Mouse (Mus musculus) embryonic facial prominence, embryonic 12.5 days (tissue): ENCODE data around the gene Fgd3. TPM values are rescaled to one million over a fixed set of nuclear protein-coding genes. Genes with fewer than 3 reads are reported as not detected.

ENCODE experiments used
- ATAC-seq: fragments of 200-750 bp; cut with Nextera tagmentation; 2 replicates; pipeline ENCODE4 v1.8.0; 2017; ENCODE audit not compliant: insufficient number of reproducible peaks, insufficient read depth, low FRiP score, low TSS enrichment
- H3K27ac ChIP-seq: fragments of 300-500 bp; sonication (generic); 2 replicates; pipeline ENCODE4 v1.5.1; 2016; ENCODE audit warnings: mild to moderate bottlenecking
- H3K27me3 ChIP-seq: fragments of 300-500 bp; sonication (generic); 2 replicates; pipeline ENCODE4 v1.6.1; 2016; ENCODE audit warnings: mild to moderate bottlenecking, moderate library complexity
- H3K36me3 ChIP-seq: fragments of 300-500 bp; sonication (generic); 2 replicates; pipeline ENCODE4 v1.6.1; 2016; ENCODE audit warnings: mild to moderate bottlenecking
- H3K4me1 ChIP-seq: fragments of 300-500 bp; sonication (generic); 2 replicates; pipeline ENCODE4 v1.6.1; 2016
- H3K4me2 ChIP-seq: fragments of 300-500 bp; sonication (generic); replicated peaks from 2 replicates; pipeline ENCODE4 v1.6.1; 2016; ENCODE audit warnings: mild to moderate bottlenecking, moderate library complexity
- H3K4me3 ChIP-seq: fragments of 300-500 bp; sonication (generic); 2 replicates; pipeline ENCODE4 v1.5.1; 2016; ENCODE audit warnings: mild to moderate bottlenecking
- H3K9ac ChIP-seq: fragments of 300-500 bp; sonication (generic); 2 replicates; pipeline ENCODE4 v1.6.1; 2016; ENCODE audit warnings: mild to moderate bottlenecking, moderate library complexity
- H3K9me3 ChIP-seq: fragments of 300-500 bp; sonication (generic); 2 replicates; pipeline ENCODE4 v1.6.1; 2016; ENCODE audit warnings: mild to moderate bottlenecking, moderate library complexity
- WGBS: fragments of 180-500 bp; shearing (Covaris S2); methylation state at CpG from one replicate; pipeline ENCODE4 v1.1.7; 2016; 5-methylcytosine and 5-hydroxymethylcytosine counted together
- polyA plus RNA-seq: library from polyadenylated mRNA; unstranded; fragments of >200 nt; fragmentation: Nextera tagmentation; extraction: Ambion mirVana; gene quantifications from 2 replicates; pipeline ENCODE4 v1.2.1, GENCODE M21; 2016

The Fgd3 gene
- polyA plus RNA-seq, 1 experiment from 2014 or later: 1.2 TPM

DNA sequence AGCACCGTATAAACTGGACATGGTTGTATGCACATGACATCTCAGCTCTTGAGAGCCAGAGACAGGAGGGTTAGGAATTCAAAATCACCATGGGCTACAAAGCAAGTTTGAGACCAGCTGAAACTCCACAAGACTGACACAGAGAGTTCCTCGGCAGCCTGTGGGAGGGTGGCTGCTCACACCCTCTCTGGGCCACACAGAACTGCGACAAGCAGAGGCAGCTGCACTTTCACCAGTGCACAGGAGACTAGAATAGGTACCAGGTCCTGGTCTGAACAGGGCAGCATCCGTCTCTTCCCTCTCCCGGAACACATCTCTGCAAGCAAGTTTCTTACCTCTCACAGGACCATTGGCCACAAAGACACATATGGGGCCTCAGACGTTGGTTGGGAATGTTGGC, 2.6 kb downstream of the Fgd3 start:
- 76% methylated on average over 6 of the region's 6 CpGs for WGBS
- ATAC-seq: no peak
- H3K27ac ChIP-seq: no peak overlapping the region
- no peak overlapping the region for H3K9ac ChIP-seq
- peaks cover 27% of the 10 kb centered on the region for H3K4me1 ChIP-seq
- no peaks in the 10 kb centered on the region for H3K9me3 ChIP-seq
- H3K36me3 ChIP-seq: no peaks in the 10 kb centered on the region
- H3K27me3 ChIP-seq: no peaks in the 10 kb centered on the region
- no peak overlapping the region for H3K4me3 ChIP-seq
- H3K4me2 ChIP-seq: no peak overlapping the region

DNA sequence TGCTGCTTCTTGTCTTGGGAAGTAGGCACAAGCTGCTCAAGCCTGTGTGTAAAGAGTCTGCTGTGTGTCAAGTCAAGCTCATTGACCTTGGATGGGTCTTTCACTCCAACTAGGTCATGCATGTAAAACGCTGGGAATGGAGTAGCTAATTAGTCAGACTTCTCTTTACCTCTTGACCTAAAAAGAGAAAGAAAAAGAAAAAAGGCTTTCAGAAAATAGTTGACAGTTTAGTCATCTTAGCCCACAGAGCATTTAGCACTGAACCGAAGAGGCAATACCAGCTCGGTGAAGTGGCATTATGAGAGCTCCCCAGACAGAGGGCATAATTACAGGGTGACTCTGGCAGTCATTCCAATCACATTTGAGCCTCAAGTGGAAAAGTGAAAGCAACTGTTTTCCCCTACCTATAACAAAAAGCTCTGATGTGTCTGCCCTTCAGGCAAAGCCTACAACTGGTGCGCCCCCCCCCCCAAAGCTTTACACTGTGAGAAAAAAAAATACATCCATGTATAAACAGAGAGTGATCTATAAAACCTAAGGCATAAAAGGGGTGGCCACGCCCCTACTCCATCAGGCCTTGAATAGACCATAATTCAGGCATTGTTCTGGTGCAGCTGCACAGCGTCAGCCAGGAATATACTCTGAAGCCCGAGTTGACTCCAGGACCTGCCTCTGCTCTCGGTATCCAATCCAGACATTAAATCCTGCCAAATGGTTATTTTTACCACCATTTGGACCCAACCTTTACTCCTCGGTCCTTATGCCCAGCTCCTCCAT, 3.5 kb downstream of the Fgd3 start:
- ATAC-seq: no peak
- Histone ChIP-seq H3K9me3 (no peaks in the 10 kb centered on the region), H3K27ac (peak overlapping the region; percentile 5; the same call in 1 of the 2 replicates), H3K4me2 (no peak overlapping the region), H3K4me1 (peaks cover 24% of the 10 kb centered on the region), H3K9ac (no peak overlapping the region), H3K27me3 (no peaks in the 10 kb centered on the region), H3K36me3 (no peaks in the 10 kb centered on the region), H3K4me3 (no peak overlapping the region)
- WGBS: 44% methylated on average over 9 of the region's 9 CpGs

DNA sequence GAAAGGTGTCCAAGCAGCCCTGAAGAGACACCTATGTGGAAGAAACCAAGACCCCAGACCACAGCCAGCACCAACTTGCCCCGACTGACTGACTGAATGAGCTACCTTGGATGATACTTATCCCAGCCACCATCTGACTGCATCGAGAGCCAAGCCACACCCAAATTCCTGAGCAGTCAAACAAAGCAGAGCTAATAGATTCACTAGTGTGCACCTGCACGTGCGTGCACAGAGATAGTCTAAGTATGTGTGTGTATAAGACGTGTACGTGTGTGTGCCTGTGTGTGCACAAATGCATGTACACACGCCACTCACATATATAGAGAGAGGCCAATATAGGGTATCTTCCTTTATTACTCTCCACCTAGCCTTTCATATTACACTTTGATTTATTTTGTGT, 8.5 kb downstream of the Fgd3 start:
- 80% methylated on average over 7 of the region's 7 CpGs for WGBS
- H3K9me3 ChIP-seq: no peaks in the 10 kb centered on the region
- no peak overlapping the region for H3K4me2 ChIP-seq
- H3K36me3 ChIP-seq: no peaks in the 10 kb centered on the region
- H3K27ac ChIP-seq: no peak overlapping the region
- peaks cover 12% of the 10 kb centered on the region for H3K4me1 ChIP-seq
- no peaks in the 10 kb centered on the region for H3K27me3 ChIP-seq
- H3K4me3 ChIP-seq: no peak overlapping the region
- H3K9ac ChIP-seq: no peak overlapping the region
- no peak for ATAC-seq

DNA sequence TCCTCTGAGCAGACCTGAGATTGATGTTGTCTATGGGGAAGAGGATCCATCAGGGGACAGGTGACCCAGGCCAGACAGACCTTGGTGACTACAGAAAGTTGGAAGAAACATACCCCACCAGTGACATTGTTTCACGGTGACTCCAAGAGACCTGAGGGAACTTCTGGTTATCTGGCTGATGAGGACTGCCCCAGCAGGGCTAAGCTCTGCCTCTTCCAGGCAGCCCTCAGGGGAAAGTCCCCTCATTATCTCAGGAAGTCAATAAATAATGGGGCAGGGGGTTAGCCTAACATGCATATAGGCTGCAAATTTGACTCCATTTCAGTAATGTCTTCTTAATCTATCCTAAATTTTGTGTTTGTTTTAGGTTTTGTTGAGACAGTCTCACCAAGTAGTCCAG, 10.6 kb downstream of the Fgd3 start:
- Histone ChIP-seq H3K9ac (no peak overlapping the region), H3K9me3 (no peaks in the 10 kb centered on the region), H3K4me2 (no peak overlapping the region), H3K27me3 (no peaks in the 10 kb centered on the region), H3K27ac (no peak overlapping the region), H3K4me3 (no peak overlapping the region), H3K4me1 (peaks cover 12% of the 10 kb centered on the region), H3K36me3 (no peaks in the 10 kb centered on the region)
- no peak for ATAC-seq
- WGBS: 78% methylated on average over 1 of the region's 1 CpGs

DNA sequence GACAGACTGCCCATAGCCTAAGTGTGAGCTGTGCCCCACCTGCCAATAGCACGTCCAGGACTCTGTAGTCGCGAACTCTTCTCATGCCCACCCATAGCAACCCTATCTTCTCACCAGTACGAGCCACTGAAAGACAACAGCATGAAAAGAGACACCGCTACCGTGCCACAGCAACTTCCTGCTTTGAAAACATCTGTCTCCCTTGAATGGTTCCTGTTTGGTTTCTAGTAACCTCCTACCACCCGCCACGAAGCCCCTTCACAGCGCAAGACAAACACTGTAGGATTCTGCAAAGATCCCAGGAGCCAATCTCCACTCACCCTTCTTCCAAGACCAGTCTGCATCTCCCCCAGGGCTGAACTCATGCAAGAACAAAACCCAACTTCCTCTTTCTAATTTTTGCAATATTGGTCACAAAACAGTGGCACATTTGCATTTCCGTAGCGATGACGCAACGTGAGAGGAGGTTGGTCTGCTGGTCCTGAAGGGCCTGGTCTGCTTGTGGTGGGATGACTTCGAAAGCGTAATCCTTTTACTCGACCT, 11.2 kb downstream of the Fgd3 start:
- no peak overlapping the region for H3K27ac ChIP-seq
- WGBS: 85% methylated on average over 16 of the region's 16 CpGs
- no peaks in the 10 kb centered on the region for H3K36me3 ChIP-seq
- no peak overlapping the region for H3K9ac ChIP-seq
- no peaks in the 10 kb centered on the region for H3K27me3 ChIP-seq
- no peaks in the 10 kb centered on the region for H3K9me3 ChIP-seq
- ATAC-seq: no peak
- no peak overlapping the region for H3K4me2 ChIP-seq
- no peak overlapping the region for H3K4me3 ChIP-seq
- peaks cover 12% of the 10 kb centered on the region for H3K4me1 ChIP-seq

DNA sequence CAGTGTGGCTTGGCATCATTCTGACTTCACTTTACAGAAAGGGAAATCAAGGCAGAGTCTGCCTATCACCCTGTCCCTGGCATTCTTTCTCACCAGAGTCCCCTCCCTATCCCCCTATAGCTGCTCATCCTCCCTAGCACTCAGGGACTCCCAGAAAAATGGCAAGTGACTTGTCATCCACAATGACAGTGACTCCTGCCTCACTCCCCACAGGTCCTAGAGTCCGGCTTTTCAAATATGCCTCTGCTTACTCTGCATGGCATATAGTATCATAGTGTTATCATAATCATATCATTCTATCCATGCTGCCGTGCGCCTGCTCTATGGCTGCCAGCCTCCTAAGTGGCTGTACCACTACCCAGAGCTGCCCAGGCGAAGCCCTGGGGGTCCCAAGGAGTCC, 11.9 kb downstream of the Fgd3 start:
- Histone ChIP-seq H3K9ac (no peak overlapping the region), H3K4me1 (peaks cover 12% of the 10 kb centered on the region), H3K4me3 (no peak overlapping the region), H3K4me2 (no peak overlapping the region), H3K9me3 (no peaks in the 10 kb centered on the region), H3K27ac (peak overlapping the region; percentile 30; the same call in 1 of the 2 replicates), H3K36me3 (no peaks in the 10 kb centered on the region), H3K27me3 (no peaks in the 10 kb centered on the region)
- WGBS: 93% methylated on average over 4 of the region's 4 CpGs
- no peak for ATAC-seq

- Histone ChIP-seq H3K27me3 (no peaks in the 10 kb centered on the region), H3K4me3 (no peak overlapping the region), H3K4me1 (peaks cover 12% of the 10 kb centered on the region)
These were observed 12.7 kb downstream of the Fgd3 start for GRCm38 (mm10) chr13:49307311-49307969.

DNA sequence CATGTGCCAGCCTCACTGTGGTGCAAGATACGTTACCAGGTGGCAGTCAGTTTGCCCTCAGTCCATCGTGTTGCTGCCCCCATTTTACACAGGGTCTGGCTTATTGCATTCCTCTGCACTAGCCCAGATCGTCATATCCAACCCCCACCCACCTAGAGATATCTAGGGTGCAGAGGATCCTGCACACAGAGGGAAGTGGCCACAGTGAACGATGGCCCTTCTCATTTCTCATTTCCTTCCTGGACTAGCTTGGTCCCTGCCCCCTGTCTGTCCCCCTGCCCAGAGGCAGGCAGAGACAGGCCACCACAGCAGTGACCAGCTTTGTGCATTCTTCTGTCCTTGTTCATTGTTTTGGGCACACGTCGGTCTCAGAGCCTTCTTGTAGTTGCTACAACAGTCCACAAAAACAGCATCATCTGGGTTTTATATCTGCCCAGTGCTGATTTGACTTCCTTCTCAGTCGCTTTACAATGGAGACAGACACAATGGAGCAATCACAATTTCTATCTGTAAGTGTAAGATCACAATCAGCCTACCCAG, 13.3 kb downstream of the Fgd3 start:
- H3K4me1 ChIP-seq: peaks cover 12% of the 10 kb centered on the region
- no peaks in the 10 kb centered on the region for H3K36me3 ChIP-seq
- peak overlapping the region; percentile 38; the same call in 1 of the 2 replicates for H3K27ac ChIP-seq
- H3K4me2 ChIP-seq: no peak overlapping the region
- no peak overlapping the region for H3K4me3 ChIP-seq
- no peak for ATAC-seq
- no peaks in the 10 kb centered on the region for H3K9me3 ChIP-seq
- no peaks in the 10 kb centered on the region for H3K27me3 ChIP-seq
- WGBS: 60% methylated on average over 7 of the region's 7 CpGs
- H3K9ac ChIP-seq: no peak overlapping the region

More at GRCm38 (mm10) chr13:49307311-49307969, 12.7 kb downstream of the Fgd3 start:
- H3K4me2 ChIP-seq: no peak overlapping the region
- H3K27ac ChIP-seq: peak overlapping the region; percentile 38; the same call in 1 of the 2 replicates
- H3K36me3 ChIP-seq: no peaks in the 10 kb centered on the region
- 32% methylated on average over 10 of the region's 10 CpGs for WGBS
- no peaks in the 10 kb centered on the region for H3K9me3 ChIP-seq
- no peak overlapping the region for H3K9ac ChIP-seq
- ATAC-seq: no peak; the same call in 1 of the 2 replicates

DNA sequence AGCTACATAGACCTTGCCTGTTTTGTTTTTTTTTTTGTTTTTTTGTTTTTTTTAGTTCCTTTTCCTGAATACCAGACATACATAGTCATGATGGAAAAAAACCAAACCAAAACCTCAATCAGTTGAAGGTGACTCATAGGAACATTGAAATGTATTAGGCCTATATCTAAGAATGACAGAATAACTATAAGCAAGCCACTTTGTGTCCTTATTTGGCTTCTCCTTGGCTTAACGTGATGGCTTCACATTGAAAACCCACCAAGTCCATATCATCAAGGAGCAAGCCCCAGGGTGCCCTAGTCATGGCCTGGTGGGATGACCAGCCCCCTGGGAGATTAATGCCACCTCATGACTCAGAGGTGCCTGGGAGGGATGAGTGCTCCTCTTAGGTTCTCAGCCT, 19.3 kb downstream of the Fgd3 start:
- H3K9ac ChIP-seq: no peak overlapping the region
- H3K36me3 ChIP-seq: no peaks in the 10 kb centered on the region
- H3K4me1 ChIP-seq: no peaks in the 10 kb centered on the region
- no peaks in the 10 kb centered on the region for H3K9me3 ChIP-seq
- 78% methylated on average over 1 of the region's 1 CpGs for WGBS
- no peak overlapping the region for H3K4me3 ChIP-seq
- no peak overlapping the region for H3K4me2 ChIP-seq
- H3K27ac ChIP-seq: no peak overlapping the region
- H3K27me3 ChIP-seq: no peaks in the 10 kb centered on the region
- ATAC-seq: no peak

DNA sequence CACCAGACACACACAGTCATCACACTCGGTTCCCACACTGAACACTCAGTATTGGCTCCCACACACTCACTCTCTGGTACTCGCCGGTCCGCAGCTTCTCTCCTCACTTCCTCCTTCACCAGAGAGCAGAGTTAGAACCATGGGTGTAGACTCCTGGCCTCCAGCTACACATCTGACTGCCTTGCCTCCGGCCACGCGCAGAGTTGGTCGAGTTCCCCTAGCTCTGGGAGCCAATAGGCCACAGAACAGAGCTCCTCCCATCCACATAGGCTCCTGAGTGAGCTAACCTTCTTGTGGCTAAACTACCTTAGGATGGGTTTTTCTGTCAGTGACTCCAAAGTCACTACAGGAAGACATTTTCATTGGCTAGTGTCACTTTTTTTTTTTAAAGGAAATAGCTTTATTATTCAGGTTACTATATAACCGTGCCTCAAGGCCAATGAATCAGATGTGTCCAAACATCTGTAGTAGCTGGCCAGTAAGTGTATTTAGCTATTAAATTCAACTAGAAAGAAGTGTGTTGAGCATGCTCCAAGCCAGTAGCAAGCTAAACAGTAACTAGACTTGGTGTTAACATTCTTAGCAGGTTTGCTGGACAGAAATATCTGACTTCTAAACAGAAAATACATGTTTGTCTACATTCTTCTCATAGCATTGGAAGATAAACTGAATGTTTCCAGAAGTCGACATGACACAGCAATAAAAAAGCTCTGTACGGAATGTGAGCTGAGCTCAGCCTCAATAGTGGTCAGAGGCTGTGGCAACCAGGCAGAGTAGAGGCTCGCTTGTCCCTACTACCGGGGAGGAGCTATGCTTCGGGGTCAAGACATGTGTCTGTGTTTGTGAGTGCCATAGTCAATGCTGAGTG, 21.4 kb downstream of the Fgd3 start:
- no peak for ATAC-seq
- H3K27me3 ChIP-seq: no peaks in the 10 kb centered on the region
- no peak overlapping the region for H3K4me2 ChIP-seq
- H3K9ac ChIP-seq: no peak overlapping the region
- H3K9me3 ChIP-seq: no peaks in the 10 kb centered on the region
- H3K4me3 ChIP-seq: no peak overlapping the region
- WGBS: 83% methylated on average over 14 of the region's 14 CpGs
- H3K36me3 ChIP-seq: no peaks in the 10 kb centered on the region
- H3K4me1 ChIP-seq: no peaks in the 10 kb centered on the region
- H3K27ac ChIP-seq: no peak overlapping the region

DNA sequence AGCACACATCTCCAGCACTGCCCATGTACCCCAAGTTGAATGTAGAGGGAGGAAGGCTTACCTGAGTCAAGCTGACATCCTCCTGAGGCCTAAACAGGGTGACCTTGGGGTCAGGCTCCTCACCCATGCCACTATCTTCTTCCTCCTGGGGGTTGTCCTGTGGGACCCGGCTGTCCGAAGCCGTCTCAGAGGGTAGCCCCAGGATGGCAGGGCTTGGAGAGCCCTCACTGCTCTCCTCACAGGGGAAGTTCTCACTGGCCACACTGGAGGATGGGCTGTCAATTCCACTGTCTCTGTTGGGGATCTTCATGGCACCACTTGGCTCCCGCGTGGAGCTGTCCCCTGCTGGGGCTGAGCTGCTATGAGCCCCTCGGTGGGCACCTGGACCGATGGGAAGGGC, 23.8 kb downstream of the Fgd3 start:
- Histone ChIP-seq H3K9ac (no peak overlapping the region), H3K36me3 (no peaks in the 10 kb centered on the region), H3K4me2 (no peak overlapping the region), H3K27me3 (no peaks in the 10 kb centered on the region), H3K9me3 (no peaks in the 10 kb centered on the region), H3K4me3 (no peak overlapping the region), H3K27ac (no peak overlapping the region), H3K4me1 (no peaks in the 10 kb centered on the region)
- ATAC-seq: no peak
- WGBS: 81% methylated on average over 7 of the region's 7 CpGs
